Comparison of ENCODE assay signal across 11 mouse cellular contexts in genomic region chr2:6815281-6815680, GRCm38 (mm10).
"Had no signal": no experiment of that assay in that cellular context is flagged by ENCODE, and none has a peak within 500 bp of the region (broad histone marks: within the 10 kb centered on the region; RNA-seq: fewer than 3 reads in every experiment).

No protein-coding gene starts in this region.

- H3K27ac ChIP-seq: kidney, embryonic 15.5 days; limb, embryonic 13.5 days; liver, embryonic 14.5 days; midbrain, embryonic 13.5 days; neural tube, embryonic 15.5 days had no signal

- H3K4me3 ChIP-seq: kidney, embryonic 15.5 days; limb, embryonic 13.5 days; midbrain, embryonic 13.5 days; myocyte; neural tube, embryonic 15.5 days had no signal

- ATAC-seq: midbrain, embryonic 13.5 days had no signal

- DNase-seq: kidney, postnatal 25 days; left cerebral cortex, postnatal 4 days; lung, adult 18-20 months; right cerebral cortex, postnatal 14 days; thymus, postnatal 4 days had no signal
